Mouse (Mus musculus) splenic B cell, adult 2 months (primary cell): ENCODE data around the gene Sae1.
A peak's percentile ranks its signal among the peaks of the same experiment; 100 is the strongest.

Source experiments
- DNase-seq: peaks from one replicate; pipeline ENCODE4 v3.0.0-alpha.2; 2011; ENCODE audit warnings: low read depth, low spot score
- H3K27me3 ChIP-seq: 2 replicates; pipeline ENCODE4 v1.6.1; 2012; ENCODE audit warnings: mild to moderate bottlenecking, low read length, moderate library complexity, mixed read lengths; ENCODE audit not compliant: control insufficient read depth, poor library complexity, insufficient read depth, severe bottlenecking
- H3K36me3 ChIP-seq: 2 replicates; pipeline ENCODE4 v1.6.1; 2012; ENCODE audit warnings: mild to moderate bottlenecking, low read length, moderate library complexity, mixed read lengths; ENCODE audit not compliant: control insufficient read depth, poor library complexity, insufficient read depth, severe bottlenecking

The Sae1 gene

DNA sequence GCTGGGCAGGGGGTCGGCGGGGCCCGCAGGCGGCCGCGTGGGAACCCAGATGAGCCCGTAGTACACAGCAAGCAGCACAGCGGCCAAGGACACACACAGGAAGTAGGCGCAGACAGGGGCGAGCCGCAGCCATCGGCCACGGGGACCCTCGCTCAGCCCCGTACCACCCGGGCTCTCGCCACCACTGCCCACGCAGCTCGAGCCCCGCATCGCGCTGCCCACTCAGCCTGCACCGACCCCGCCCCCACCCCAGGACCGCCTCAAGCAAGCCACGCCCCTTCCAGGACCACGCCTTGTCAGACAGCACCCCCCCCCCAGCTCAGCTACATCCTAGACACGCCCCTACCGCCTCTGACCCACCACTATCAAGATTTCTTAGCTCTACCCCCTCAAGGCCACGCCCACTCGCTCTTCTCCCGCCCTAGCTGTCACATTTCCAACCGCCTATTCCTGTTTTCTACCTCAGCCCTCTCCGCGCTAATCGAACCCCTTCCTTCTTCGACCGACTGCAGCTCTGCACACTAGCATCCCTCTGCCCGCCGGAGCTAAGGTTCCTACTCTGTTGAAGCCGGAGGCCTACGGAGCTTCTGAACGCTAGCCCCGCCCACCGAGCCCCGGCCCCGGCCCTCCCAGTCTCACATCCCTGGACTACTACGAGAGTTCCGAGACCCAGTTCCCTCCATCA, 114.4 kb downstream of the Sae1 start, which contains the start of gene Inafm1:
Gene Inafm1 (minus strand): TSS at position 537 of the 685 bp plus-strand sequence.
- peak; percentile 96 for DNase-seq
- H3K27me3 ChIP-seq, result no peaks in the 10 kb centered on the region
- peaks cover 3% of the 10 kb centered on the region for H3K36me3 ChIP-seq

DNA sequence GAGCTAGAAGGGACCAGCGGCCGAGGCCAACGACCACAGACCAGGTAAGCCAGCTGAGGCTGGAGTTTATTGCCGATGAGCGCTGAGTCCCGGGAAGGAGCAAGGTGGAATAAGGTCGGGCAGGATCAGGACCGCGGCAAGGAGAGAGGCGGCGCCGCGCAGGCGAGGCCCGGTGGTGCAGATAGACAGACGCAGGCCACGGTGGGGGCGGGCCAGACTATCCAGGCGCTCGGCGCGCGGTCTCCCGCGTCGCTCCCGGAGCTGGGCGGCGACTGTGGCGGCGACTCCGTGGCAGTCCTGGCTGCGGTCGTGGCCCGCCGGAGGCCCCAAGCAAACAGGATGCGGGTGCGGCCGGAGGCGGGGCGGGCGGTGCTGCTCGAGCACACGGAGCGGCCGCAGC, 114.9 kb downstream of the Sae1 start:
- DNase-seq, result no peak
- Histone ChIP-seq H3K27me3 (no peaks in the 10 kb centered on the region), H3K36me3 (peaks cover 3% of the 10 kb centered on the region)

DNA sequence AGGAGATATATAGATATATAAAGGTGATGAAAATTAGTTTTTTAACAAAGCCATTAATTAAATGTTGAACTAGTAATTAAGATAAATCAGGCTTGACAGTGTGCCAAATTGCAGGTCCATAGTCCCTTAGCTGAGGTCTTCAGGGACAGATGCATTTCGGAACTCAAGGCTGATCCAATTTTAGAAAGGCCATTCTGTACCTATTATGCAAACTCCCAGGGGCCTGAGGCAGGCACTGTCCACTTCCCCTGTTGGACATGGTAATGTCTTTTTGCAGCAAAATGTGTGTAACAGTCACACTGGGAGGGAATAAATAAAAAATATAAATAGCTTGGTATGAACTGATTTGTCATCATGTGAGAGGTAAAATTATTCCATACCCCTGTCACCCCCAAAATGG, 116.5 kb downstream of the Sae1 start:
- H3K36me3 ChIP-seq, result no peaks in the 10 kb centered on the region
- H3K27me3 ChIP-seq, result no peaks in the 10 kb centered on the region
- DNase-seq, result no peak
